Mouse (Mus musculus) olfactory bulb, adult 2 months (tissue): Measurements from ENCODE around the gene Capn10.

Source experiments
- CTCF ChIP-seq: fragments of 200-500 bp; IDR thresholded peaks from 2 replicates; pipeline ENCODE4 v1.5.1; 2012; ENCODE audit warnings: low read depth, mild to moderate bottlenecking, low read length, moderate library complexity; ENCODE audit not compliant: insufficient read depth
- POLR2A ChIP-seq: fragments of 200-500 bp; IDR thresholded peaks from 2 replicates; pipeline ENCODE4 v1.6.1; 2012; ENCODE audit warnings: mild to moderate bottlenecking, low read depth, low read length, moderate library complexity; ENCODE audit not compliant: insufficient read depth

DNA sequence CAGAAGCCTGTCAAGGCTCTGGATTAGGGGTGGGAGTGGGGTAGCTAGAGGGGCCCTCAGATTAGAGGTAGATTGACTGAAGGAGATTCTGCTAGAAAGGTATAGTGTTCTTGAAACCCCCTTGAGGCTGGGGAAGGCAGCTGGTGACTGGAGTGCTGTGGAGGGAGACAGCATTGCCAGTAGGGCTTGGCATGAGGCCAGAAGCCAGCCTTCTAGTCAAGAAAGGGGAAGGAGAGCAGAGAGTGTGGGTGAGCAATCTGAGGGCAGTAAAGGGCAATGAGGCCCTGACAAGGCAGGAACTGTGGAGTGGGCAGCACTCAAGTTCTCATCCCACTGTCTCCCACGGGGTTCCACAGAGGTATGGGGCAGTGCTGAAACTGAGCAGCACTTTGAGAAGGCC lies 38.7 kb downstream of the Capn10 start:
- no peak for TF ChIP-seq CTCF
- no peak for TF ChIP-seq POLR2A
